Mouse (Mus musculus) heart, embryonic 16.5 days (tissue): Measurements from ENCODE around the gene 0610037L13Rik. TPM values are rescaled to one million over a fixed set of nuclear protein-coding genes. Genes with fewer than 3 reads are reported as not detected.

ENCODE experiments used
- polyA plus RNA-seq: library from polyadenylated mRNA; unstranded; fragments of >200 nt; fragmentation: Nextera tagmentation; extraction: Ambion mirVana; gene quantifications from 2 replicates; pipeline ENCODE4 v1.2.1, GENCODE M21; 2015

The 0610037L13Rik gene
- polyA plus RNA-seq, 1 experiment from 2014 or later, result 95.2 TPM

Other genes starting within 250 kb of the 0610037L13Rik start
- gene Dmrtb1, start 205.6 kb upstream of the 0610037L13Rik start, polyA plus RNA-seq, result not detected in 2 replicates
- 0.67 and 0.91 TPM in 2 replicates for gene Lrp8, start 87.6 kb upstream of the 0610037L13Rik start, polyA plus RNA-seq
- 77.2 and 86.6 TPM in 2 replicates for gene Magoh, start 10.1 kb upstream of the 0610037L13Rik start, polyA plus RNA-seq
- gene Cpt2, start 33.8 kb downstream of the 0610037L13Rik start, polyA plus RNA-seq, result 62.8 and 69.2 TPM in 2 replicates
- gene Slc1a7, start 78.5 kb downstream of the 0610037L13Rik start, polyA plus RNA-seq, result 0.05 TPM in 1 of 2 replicates, not detected in the other
- gene Podn, start 206.6 kb downstream of the 0610037L13Rik start, polyA plus RNA-seq, result 0.64 TPM in 2 replicates